Mouse (Mus musculus) MEL (cell line): ENCODE measurements at regions not wholly inside any gene's neighbourhood (a gene's known extent, or its start where the extent isn't known, plus 50 kb on each side); places are given as distances from the start of the nearest gene placed in this dataset.

Source experiments
- CTCF ChIP-seq, 3 experiments: IDR thresholded peaks in 2 of 3; conservative IDR thresholded peaks in 1 of 3; 2 replicates each; pipeline ENCODE4 v1.5.1; 2011 to 2012; ENCODE audit warnings: low read length in 3 of 3, low read depth in 2 of 3, mild to moderate bottlenecking in 2 of 3, improper control_type of control experiment in 1 of 3, inconsistent platforms in 1 of 3, mixed read lengths in 1 of 3, moderate library complexity in 1 of 3; ENCODE audit not compliant: control insufficient read depth in 1 of 3, insufficient read depth in 1 of 3, poor library complexity in 1 of 3, severe bottlenecking in 1 of 3
- EP300 ChIP-seq, 2 experiments: IDR thresholded peaks; 2 replicates each; pipeline ENCODE4 v1.6.1; 2011; ENCODE audit warnings: improper control_type of control experiment in 2 of 2, low read length in 2 of 2, low read depth in 1 of 2, mild to moderate bottlenecking in 1 of 2
- HCFC1 ChIP-seq: IDR thresholded peaks from 2 replicates; pipeline ENCODE4 v1.6.1; 2012; ENCODE audit warnings: low read depth, mild to moderate bottlenecking, inconsistent platforms, low read length, improper control_type of control experiment, moderate library complexity
- MAX ChIP-seq: IDR thresholded peaks from 2 replicates; pipeline ENCODE4 v1.6.1; 2011; ENCODE audit warnings: low read length, improper control_type of control experiment
- NELFE ChIP-seq: IDR thresholded peaks from 2 replicates; pipeline ENCODE4 v1.6.1; 2011; ENCODE audit warnings: low read depth, low read length, improper control_type of control experiment
- POLR2A ChIP-seq, 2 experiments: IDR thresholded peaks; 2 replicates each; pipeline ENCODE4 v1.6.1; 2011 to 2012; ENCODE audit warnings: low read length in 2 of 2, mild to moderate bottlenecking in 2 of 2, control low read depth in 1 of 2, improper control_type of control experiment in 1 of 2, low read depth in 1 of 2, moderate library complexity in 1 of 2; ENCODE audit not compliant: control insufficient read depth in 1 of 2, insufficient read depth in 1 of 2, poor library complexity in 1 of 2
- RCOR1 ChIP-seq: IDR thresholded peaks from 2 replicates; pipeline ENCODE4 v1.6.1; 2012; ENCODE audit warnings: low read depth, mild to moderate bottlenecking, inconsistent platforms, low read length, improper control_type of control experiment
- UBTF ChIP-seq: IDR thresholded peaks from 2 replicates; pipeline ENCODE4 v1.6.1; 2012; ENCODE audit warnings: low read depth, mild to moderate bottlenecking, inconsistent platforms, low read length, improper control_type of control experiment, moderate library complexity, borderline replicate concordance; ENCODE audit not compliant: insufficient read depth
- USF1 ChIP-seq: IDR thresholded peaks from 2 replicates; pipeline ENCODE4 v1.6.1; 2014; ENCODE audit warnings: low read depth, mild to moderate bottlenecking, inconsistent platforms, low read length, improper control_type of control experiment, moderate library complexity
- USF2 ChIP-seq, 2 experiments: IDR thresholded peaks; 2 replicates each; pipeline ENCODE4 v1.6.1; 2011 to 2012; ENCODE audit warnings: improper control_type of control experiment in 2 of 2, low read length in 2 of 2, borderline replicate concordance in 1 of 2, inconsistent platforms in 1 of 2, low read depth in 1 of 2, mild to moderate bottlenecking in 1 of 2; ENCODE audit not compliant: insufficient read depth in 1 of 2
- ZMIZ1 ChIP-seq: IDR thresholded peaks from 2 replicates; pipeline ENCODE4 v1.6.1; 2012; ENCODE audit warnings: low read depth, mild to moderate bottlenecking, inconsistent platforms, low read length, improper control_type of control experiment, moderate library complexity
- ZNF384 ChIP-seq: IDR thresholded peaks from 2 replicates; pipeline ENCODE4 v1.6.1; 2012; ENCODE audit warnings: low read depth, mild to moderate bottlenecking, inconsistent platforms, low read length, improper control_type of control experiment

- TF ChIP-seq USF1 = no peak
- no peak for TF ChIP-seq CTCF (IDR thresholded peaks at IDR 0.05 in 2 of 3, conservative IDR thresholded peaks at IDR 0.05 in 1 of 3; ENCODE audit: control insufficient read depth in 1 of 3, insufficient read depth in 1 of 3, low read depth in 2 of 3, low read length in 3 of 3, poor library complexity in 1 of 3, severe bottlenecking in 1 of 3)
- no peak for TF ChIP-seq HCFC1
- TF ChIP-seq RCOR1 = no peak
- no peak for TF ChIP-seq UBTF
- no peak for TF ChIP-seq POLR2A (IDR thresholded peaks at IDR 0.05; ENCODE audit: control insufficient read depth in 1 of 2, insufficient read depth in 1 of 2, low read depth in 1 of 2, low read length in 2 of 2, poor library complexity in 1 of 2)
- no peak for TF ChIP-seq MAX
- TF ChIP-seq EP300 (IDR thresholded peaks at IDR 0.05; ENCODE audit: low read depth in 1 of 2, low read length in 2 of 2) = no peak
- no peak for TF ChIP-seq ZNF384
- TF ChIP-seq NELFE = no peak
- TF ChIP-seq ZMIZ1 = no peak
- no peak for TF ChIP-seq USF2 (IDR thresholded peaks at IDR 0.05; ENCODE audit: borderline replicate concordance in 1 of 2, insufficient read depth in 1 of 2, low read depth in 1 of 2, low read length in 2 of 2)
Measured at GRCm38 (mm10) chr16:86594992-86595391, 693.4 kb upstream of the Adamts5 start.
